Mouse (Mus musculus): Measurements from ENCODE around the gene Cdc42se1. TPM values are rescaled to one million over a fixed set of nuclear protein-coding genes. Genes with fewer than 3 reads are reported as not detected.

Cdc42se1 gene
- polyA plus RNA-seq, 1 experiment from 2014 or later: 43.9 TPM

Other genes with a start within 250 kb of the Cdc42se1 start
- gene Zfp687, start 213.3 kb upstream of the Cdc42se1 start, polyA plus RNA-seq (2015; fragmentation: Nextera tagmentation; extraction: Ambion mirVana): 5.8 and 8.2 TPM in 2 replicates
- gene Psmd4, start 186.1 kb upstream of the Cdc42se1 start, polyA plus RNA-seq (2015; fragmentation: Nextera tagmentation; extraction: Ambion mirVana): 202 and 204 TPM in 2 replicates
- gene Pip5k1a, start 121.8 kb upstream of the Cdc42se1 start, polyA plus RNA-seq (2015; fragmentation: Nextera tagmentation; extraction: Ambion mirVana): 9.6 and 10.3 TPM in 2 replicates
- 39.2 and 43.3 TPM in 2 replicates for gene Vps72, start 117.7 kb upstream of the Cdc42se1 start, polyA plus RNA-seq (2015; fragmentation: Nextera tagmentation; extraction: Ambion mirVana)
- 0.17 and 0.67 TPM in 2 replicates for gene Tmod4, start 104.3 kb upstream of the Cdc42se1 start, polyA plus RNA-seq (2015; fragmentation: Nextera tagmentation; extraction: Ambion mirVana)
- 33.4 and 33.5 TPM in 2 replicates for gene Scnm1, start 94.7 kb upstream of the Cdc42se1 start, polyA plus RNA-seq (2015; fragmentation: Nextera tagmentation; extraction: Ambion mirVana)
- 7.3 and 7.5 TPM in 2 replicates for gene Lysmd1, start 94.6 kb upstream of the Cdc42se1 start, polyA plus RNA-seq (2015; fragmentation: Nextera tagmentation; extraction: Ambion mirVana)
- gene Tnfaip8l2, start 86.4 kb upstream of the Cdc42se1 start, polyA plus RNA-seq (2015; fragmentation: Nextera tagmentation; extraction: Ambion mirVana): 5.7 and 6.0 TPM in 2 replicates
- gene Sema6c, start 68.3 kb upstream of the Cdc42se1 start, polyA plus RNA-seq (2015; fragmentation: Nextera tagmentation; extraction: Ambion mirVana): 0.35 and 0.36 TPM in 2 replicates
- gene Gabpb2, start 10.8 kb upstream of the Cdc42se1 start, polyA plus RNA-seq (2015; fragmentation: Nextera tagmentation; extraction: Ambion mirVana): 6.9 and 7.7 TPM in 2 replicates
- gene Mllt11, start 3.4 kb downstream of the Cdc42se1 start, polyA plus RNA-seq (2015; fragmentation: Nextera tagmentation; extraction: Ambion mirVana): 2.8 and 3.5 TPM in 2 replicates
- gene Gm128, start 12.9 kb downstream of the Cdc42se1 start, polyA plus RNA-seq (2015; fragmentation: Nextera tagmentation; extraction: Ambion mirVana): 0.16 and 0.21 TPM in 2 replicates
- not detected in 2 replicates for gene Bnipl, start 22.5 kb downstream of the Cdc42se1 start, polyA plus RNA-seq (2015; fragmentation: Nextera tagmentation; extraction: Ambion mirVana)
- 17.0 and 18.6 TPM in 2 replicates for gene Mindy1, start 52.6 kb downstream of the Cdc42se1 start, polyA plus RNA-seq (2015; fragmentation: Nextera tagmentation; extraction: Ambion mirVana)
- gene Prune1, start 53.3 kb downstream of the Cdc42se1 start, polyA plus RNA-seq (2015; fragmentation: Nextera tagmentation; extraction: Ambion mirVana): 8.6 and 11.0 TPM in 2 replicates
- 3.0 and 3.1 TPM in 2 replicates for gene Anxa9, start 78.4 kb downstream of the Cdc42se1 start, polyA plus RNA-seq (2015; fragmentation: Nextera tagmentation; extraction: Ambion mirVana)
- 113 and 125 TPM in 2 replicates for gene Cers2, start 86.1 kb downstream of the Cdc42se1 start, polyA plus RNA-seq (2015; fragmentation: Nextera tagmentation; extraction: Ambion mirVana)
- gene Setdb1, start 128.5 kb downstream of the Cdc42se1 start, polyA plus RNA-seq (2015; fragmentation: Nextera tagmentation; extraction: Ambion mirVana): 15.9 and 20.0 TPM in 2 replicates
- not detected in 2 replicates for gene 4930558C23Rik, start 174.1 kb downstream of the Cdc42se1 start, polyA plus RNA-seq (2015; fragmentation: Nextera tagmentation; extraction: Ambion mirVana)
- 16.0 and 20.3 TPM in 2 replicates for gene Arnt, start 205.7 kb downstream of the Cdc42se1 start, polyA plus RNA-seq (2015; fragmentation: Nextera tagmentation; extraction: Ambion mirVana)

Measured in liver, embryonic 13.5 days (tissue).